Mouse (Mus musculus) hematopoietic stem cell, adult 5-6 weeks (primary cell): ENCODE results near the gene Sars. TPM values are rescaled to one million over a fixed set of nuclear protein-coding genes. Genes with fewer than 3 reads are reported as not detected.

Experiments
- total RNA-seq: library from RNA; stranded (forward); fragments of 172-1452, 232-1000 nt; gene quantifications from 2 replicates; pipeline ENCODE4 v1.2.3, GENCODE M21; 2017

Gene Sars
- total RNA-seq, 1 experiment from 2014 or later = 455 TPM

Other genes with a start within 250 kb of the Sars start
- 7.7 and 9.5 TPM in 2 replicates for gene Cyb561d1, start 244.0 kb downstream of the Sars start, total RNA-seq
- gene Atxn7l2, start 234.3 kb downstream of the Sars start, total RNA-seq = 4.2 and 4.6 TPM in 2 replicates
- gene Sypl2, start 218.6 kb downstream of the Sars start, total RNA-seq = not detected in 2 replicates
- gene Psma5, start 188.3 kb downstream of the Sars start, total RNA-seq = 194 and 263 TPM in 2 replicates
- 26.6 and 37.3 TPM in 2 replicates for gene Sort1, start 161.1 kb downstream of the Sars start, total RNA-seq
- gene Mybphl, start 80.3 kb downstream of the Sars start, total RNA-seq = not detected in 2 replicates
- 27.6 and 39.3 TPM in 2 replicates for gene Psrc1, start 61.4 kb downstream of the Sars start, total RNA-seq
- 0.38 and 1.6 TPM in 2 replicates for gene Celsr2, start 29.7 kb downstream of the Sars start, total RNA-seq
- not detected in 2 replicates for gene 1700013F07Rik, start 88.9 kb upstream of the Sars start, total RNA-seq
- gene 5330417C22Rik, start 91.3 kb upstream of the Sars start, total RNA-seq = 0.30 and 1.3 TPM in 2 replicates
- gene Tmem167b, start 117.3 kb upstream of the Sars start, total RNA-seq = 47.4 and 56.6 TPM in 2 replicates
- gene Taf13, start 126.5 kb upstream of the Sars start, total RNA-seq = 24.3 and 36.0 TPM in 2 replicates
- gene Wdr47, start 146.1 kb upstream of the Sars start, total RNA-seq = 8.4 and 11.5 TPM in 2 replicates
- 68.6 and 89.4 TPM in 2 replicates for gene Clcc1, start 208.7 kb upstream of the Sars start, total RNA-seq